In genomic region chr6:121246037-121246361, GRCm38 (mm10) we compare ENCODE assay signal across 8 mouse cellular contexts. TPM values are rescaled to one million over a fixed set of nuclear protein-coding genes. Genes with fewer than 3 reads are reported as not detected.
A peak's percentile ranks its signal among the peaks of the same experiment; 100 is the strongest.
DNase-seq lines count a peak whose midpoint lies in the region; ATAC-seq and TF ChIP-seq lines count a peak whose summit lies in the region.

No protein-coding gene starts in this region.

- no peak overlapping the region for H3K27ac ChIP-seq in heart, embryonic 13.5 days (replicated peaks)
- H3K27ac ChIP-seq in ES-E14 (ENCODE audit: insufficient read depth, low read depth, low read length, poor library complexity, severe bottlenecking) (no peak overlapping the region), macrophage (peak overlapping the region; percentile 76)
- H3K27ac ChIP-seq in forebrain, embryonic 16.5 days (ENCODE audit: low read length): no peak overlapping the region

- ATAC-seq in heart, embryonic 13.5 days (ENCODE audit: extremely low read depth, insufficient number of reproducible peaks, low FRiP score, low TSS enrichment): no peak
- ATAC-seq in forebrain, embryonic 16.5 days: peak; percentile 37
- ATAC-seq in inflammation-experienced regulatory T-cells, adult 6 months: no peak

- no peaks in the 10 kb centered on the region for H3K36me3 ChIP-seq in heart, embryonic 13.5 days
- H3K36me3 ChIP-seq in ES-E14 (ENCODE audit: control insufficient read depth, insufficient read depth, low read length, poor library complexity, severe bottlenecking) (no peaks in the 10 kb centered on the region), macrophage (ENCODE audit: inconsistent target) (peaks cover 10% of the 10 kb centered on the region; the same call in 1 of the 2 replicates)
- no peaks in the 10 kb centered on the region for H3K36me3 ChIP-seq in forebrain, embryonic 16.5 days (ENCODE audit: control insufficient read depth, insufficient read depth)

- peak overlapping the region; percentile 78 for H3K4me3 ChIP-seq in heart, embryonic 13.5 days
- H3K4me3 ChIP-seq in ES-E14 (ENCODE audit: insufficient read depth in 1 of 2, low read depth in 1 of 2, low read length in 2 of 2, poor library complexity in 1 of 2, severe bottlenecking in 1 of 2) (peak overlapping the region; percentile 21 to 34; a peak in 1 of 4 replicates), macrophage (ENCODE audit: inconsistent target) (peak overlapping the region; percentile 66)
- peak overlapping the region; percentile 51 for H3K4me3 ChIP-seq in forebrain, embryonic 16.5 days (replicated peaks; ENCODE audit: low read length)

- H3K4me2 ChIP-seq in heart, embryonic 13.5 days: peak overlapping the region; percentile 82
- peak overlapping the region; percentile 77 for H3K4me2 ChIP-seq in forebrain, embryonic 16.5 days (ENCODE audit: low read length)

- peak overlapping the region; percentile 82 for H3K9ac ChIP-seq in heart, embryonic 13.5 days
- H3K9ac ChIP-seq in ES-E14 (ENCODE audit: insufficient read depth, low read depth, low read length, poor library complexity, severe bottlenecking): no peak overlapping the region; the same call in 1 of the 2 replicates
- H3K9ac ChIP-seq in forebrain, embryonic 16.5 days (replicated peaks; ENCODE audit: low read depth, low read length): peak overlapping the region; percentile 51

- peaks cover 33% of the 10 kb centered on the region for H3K27me3 ChIP-seq in heart, embryonic 13.5 days (replicated peaks)
- H3K27me3 ChIP-seq in forebrain, embryonic 16.5 days (replicated peaks; ENCODE audit: control insufficient read depth, insufficient read depth, low read length): no peaks in the 10 kb centered on the region

- in situ Hi-C loops in ES-E14 (cut with MboI; ENCODE audit: low sequenced_read_pairs in 2 of 2, unreplicated experiment in 2 of 2): no loop called here

- peaks cover 6% of the 10 kb centered on the region for H3K4me1 ChIP-seq in heart, embryonic 13.5 days
- peaks cover 0 to 2% of the 10 kb centered on the region in 2 experiments; a peak in 1 of 4 replicates for H3K4me1 ChIP-seq in ES-E14 (ENCODE audit: control insufficient read depth in 2 of 2, insufficient read depth in 2 of 2, low read length in 2 of 2, poor library complexity in 1 of 2)
- H3K4me1 ChIP-seq in forebrain, embryonic 16.5 days (replicated peaks; ENCODE audit: control insufficient read depth, insufficient read depth, low read length): peaks cover 9% of the 10 kb centered on the region

- no peaks in the 10 kb centered on the region for H3K9me3 ChIP-seq in heart, embryonic 13.5 days
- H3K9me3 ChIP-seq in ES-E14 (ENCODE audit: control insufficient read depth, insufficient read depth, low read depth, low read length): no peaks in the 10 kb centered on the region
- H3K9me3 ChIP-seq in forebrain, embryonic 16.5 days (ENCODE audit: control insufficient read depth, low read length): no peaks in the 10 kb centered on the region

- no peak for DNase-seq in heart, adult 11 months
- no peak for DNase-seq in ES-E14 (ENCODE audit: low read depth, low spot score)
- no peak for DNase-seq in layer of hippocampus, adult 8-10 months (ENCODE audit: low spot score in 2 of 2)
- DNase-seq in ovary, postnatal 14 days (ENCODE audit: low spot score): no peak

- H3K79me2 ChIP-seq in macrophage (ENCODE audit: inconsistent target): peaks cover 69% of the 10 kb centered on the region

- 14% methylated on average over 4 of the region's 4 CpGs for WGBS in heart, embryonic 13.5 days
- WGBS in forebrain, embryonic 16.5 days: 11% methylated on average over 4 of the region's 4 CpGs
- WGBS in macrophage (ENCODE audit: missing documents): 9% methylated on average over 4 of the region's 4 CpGs

TF ChIP-seq in ES-E14, 5 proteins besides CTCF, POLR2A, EP300 and RAD21:
- TF ChIP-seq ZC3H11A (IDR thresholded peaks at IDR 0.05; ENCODE audit: borderline replicate concordance, low read depth, low read length): no peak
- no peak for TF ChIP-seq HCFC1 (IDR thresholded peaks at IDR 0.05; ENCODE audit: borderline replicate concordance, insufficient read depth, low read length)
- TF ChIP-seq ZNF384 (IDR thresholded peaks at IDR 0.05; ENCODE audit: low read depth, low read length): no peak
- no peak for TF ChIP-seq MAFK (IDR thresholded peaks at IDR 0.05; ENCODE audit: insufficient read depth, low read depth, low read length)
- no peak for TF ChIP-seq CHD2 (IDR thresholded peaks at IDR 0.05; ENCODE audit: low read depth, low read length)

RNA-seq across cellular contexts. Expression of gene Usp18, which starts 0.3 kb away (rescaled TPM):
- polyA plus RNA-seq in heart, embryonic 13.5 days (2015; fragmentation: Nextera tagmentation; extraction: Ambion mirVana): 1.8 and 2.6 TPM in 2 replicates
- total RNA-seq in ES-E14 (2012; rRNA removed): 0.09 TPM in 1 of 2 replicates, not detected in the other
- 0.95 and 1.5 TPM in 2 replicates for polyA plus RNA-seq in forebrain, embryonic 16.5 days (2015; fragmentation: Nextera tagmentation; extraction: Ambion mirVana)
- total RNA-seq in macrophage (2018; cell fraction: chromatin; rRNA removed): 100 to 1,000 TPM in 16 of 26 experiments, 10 to 100 TPM in 10; 17.9 to 559 (median 182) TPM
- total RNA-seq in macrophage (2018; cell fraction: cytosol; rRNA removed): 100 to 1,000 TPM in 14 of 26 experiments, 10 to 100 TPM in 12; 30.2 to 460 (median 206) TPM
- 100 to 1,000 TPM in 15 of 26 experiments, 10 to 100 TPM in 11; 29.9 to 507 (median 257) TPM for total RNA-seq in macrophage (2018; cell fraction: nucleus; rRNA removed)
- 14.8 to 76.4 TPM (median 35.5 TPM) in 3 replicates for polyA plus RNA-seq in macrophage (2018)
- polyA plus RNA-seq in inflammation-experienced regulatory T-cells, adult 6 months (2017; shearing (Covaris generic)): 10 to 100 TPM; 33.2 to 83.1 (median 69.4) TPM
- 1 to 10 TPM in 2 of 4 experiments, under 1 TPM in 1, not detected in 1; 0.50 to 3.1 (median 2.8) TPM for total RNA-seq in layer of hippocampus, adult 8-10 months (2022)

RNA-seq across cellular contexts. Expression of gene Tuba8, which starts 35.5 kb away (rescaled TPM):
- polyA plus RNA-seq in heart, embryonic 13.5 days (2015; fragmentation: Nextera tagmentation; extraction: Ambion mirVana): 0.31 TPM in 2 replicates
- total RNA-seq in ES-E14 (2012; rRNA removed): 0.37 and 0.62 TPM in 2 replicates
- polyA plus RNA-seq in forebrain, embryonic 16.5 days (2015; fragmentation: Nextera tagmentation; extraction: Ambion mirVana): 0.35 TPM in 1 of 2 replicates, not detected in the other
- under 1 TPM in 2 of 26 experiments, not detected in 24; 0.45 to 0.46 TPM for total RNA-seq in macrophage (2018; cell fraction: chromatin; rRNA removed)
- under 1 TPM in 8 of 26 experiments, not detected in 18; 0.05 to 0.19 (median 0.07) TPM for total RNA-seq in macrophage (2018; cell fraction: cytosol; rRNA removed)
- under 1 TPM in 11 of 26 experiments, not detected in 15; 0.20 to 0.69 (median 0.29) TPM for total RNA-seq in macrophage (2018; cell fraction: nucleus; rRNA removed)
- polyA plus RNA-seq in macrophage (2018): 0.07 TPM in 1 of 3 replicates, not detected in the others
- polyA plus RNA-seq in inflammation-experienced regulatory T-cells, adult 6 months (2017; shearing (Covaris generic)): under 1 TPM; 0.21 to 0.40 (median 0.32) TPM
- total RNA-seq in layer of hippocampus, adult 8-10 months (2022): 1 to 10 TPM; 6.5 to 7.9 (median 7.0) TPM

RNA-seq across cellular contexts. Expression of gene Slc6a13, which starts 54.0 kb away (rescaled TPM):
- 8.5 and 9.2 TPM in 2 replicates for polyA plus RNA-seq in heart, embryonic 13.5 days (2015; fragmentation: Nextera tagmentation; extraction: Ambion mirVana)
- total RNA-seq in ES-E14 (2012; rRNA removed): 0.85 and 1.7 TPM in 2 replicates
- polyA plus RNA-seq in forebrain, embryonic 16.5 days (2015; fragmentation: Nextera tagmentation; extraction: Ambion mirVana): 24.7 and 33.1 TPM in 2 replicates
- total RNA-seq in macrophage (2018; cell fraction: chromatin; rRNA removed): not detected
- total RNA-seq in macrophage (2018; cell fraction: cytosol; rRNA removed): under 1 TPM in 16 of 26 experiments, not detected in 10; 0.06 to 0.25 (median 0.14) TPM
- total RNA-seq in macrophage (2018; cell fraction: nucleus; rRNA removed): under 1 TPM in 5 of 26 experiments, not detected in 21; 0.20 to 0.39 (median 0.31) TPM
- 0.12 TPM in 1 of 3 replicates, not detected in the others for polyA plus RNA-seq in macrophage (2018)
- 1 to 10 TPM in 1 of 3 experiments, under 1 TPM in 2; 0.50 to 1.8 (median 0.55) TPM for polyA plus RNA-seq in inflammation-experienced regulatory T-cells, adult 6 months (2017; shearing (Covaris generic))
- total RNA-seq in layer of hippocampus, adult 8-10 months (2022): 10 to 100 TPM; 10.7 to 18.0 (median 14.9) TPM

Comparison
In these comparisons a context has a peak if more than half of its experiments do, and no peak if none do; other contexts are left out.
1. H3K4me3 ChIP-seq: peak in every context shown above with its lines; median percentile 78 in heart, embryonic 13.5 days; 66 in macrophage; 51 in forebrain, embryonic 16.5 days; 28 in ES-E14.